Mouse (Mus musculus) layer of hippocampus, postnatal 25 days (tissue): ENCODE measurements around the gene Gpr108. TPM values are rescaled to one million over a fixed set of nuclear protein-coding genes. Genes with fewer than 3 reads are reported as not detected.
"Not testable (repeated sequence)": the region's sequence is repeated elsewhere in the genome, so short reads cannot be mapped to it uniquely, and the experiment has no call there.

Experiments used
- DNase-seq, 2 experiments: peaks; one replicate each; pipeline ENCODE4 v3.0.0; 2022; ENCODE audit warnings: mixed read lengths in 2 of 2, low spot score in 1 of 2; ENCODE audit errors: extremely low spot score in 1 of 2
- total RNA-seq, 2 experiments: library from RNA; stranded (reverse); gene quantifications; 2 replicates each; pipeline ENCODE4 v1.2.3; 2021

The Gpr108 gene
- 10 to 100 TPM; 20.4 to 23.3 TPM for total RNA-seq

DNA sequence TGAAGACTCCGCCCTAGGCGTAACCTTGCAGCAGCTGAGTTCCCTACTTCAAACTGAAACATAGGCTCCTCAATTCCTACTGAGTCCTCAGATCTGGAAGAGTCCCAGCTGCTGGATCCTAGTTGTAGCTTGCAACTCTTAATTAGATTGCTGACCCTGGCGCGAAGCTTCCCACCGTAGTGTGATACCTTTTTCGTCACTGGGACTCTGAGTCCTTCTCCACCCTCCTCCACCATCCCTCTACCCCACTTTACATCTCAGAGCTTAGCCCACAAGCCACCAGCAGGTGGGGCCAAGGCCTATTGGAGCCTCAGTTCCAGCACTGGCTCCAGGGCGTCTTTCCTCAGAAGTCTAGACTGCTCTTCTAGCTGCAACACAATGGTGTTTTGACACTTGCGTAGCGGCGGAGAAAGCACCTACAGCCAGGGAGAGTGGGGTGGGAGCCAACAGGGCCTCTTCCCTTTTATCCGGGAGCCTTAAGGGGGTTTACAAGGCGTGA, at the start of gene Gpr108:
TSS of gene Gpr108 (minus strand) at position 246 of the 499 bp plus-strand sequence.
- peak; percentile 66 to 73 for DNase-seq

GRCm38 (mm10) chr17:57297040-57297439, 48.8 kb upstream of the Gpr108 start:
- DNase-seq: no peak

- no peak for DNase-seq
Observed at GRCm38 (mm10) chr17:57295935-57296334, 47.7 kb upstream of the Gpr108 start.

DNA sequence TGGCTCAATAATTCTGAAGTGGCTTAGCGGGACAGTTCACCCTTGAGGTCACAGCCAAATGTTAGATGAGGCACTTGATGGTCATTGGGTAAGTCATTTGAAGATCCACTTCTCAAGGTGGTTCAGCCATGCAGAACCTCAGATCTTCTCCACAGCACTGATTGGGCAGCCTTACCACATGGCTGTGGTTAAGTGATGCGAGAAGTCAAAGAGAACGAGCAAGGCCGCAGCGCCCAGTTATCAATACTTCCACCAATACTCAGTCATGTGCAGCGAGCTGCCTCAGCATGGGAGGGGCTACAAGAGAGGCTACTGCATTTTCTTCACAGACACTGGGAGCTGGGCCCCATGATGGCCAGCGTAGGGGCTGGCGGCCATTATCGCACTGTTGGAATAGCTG, 44.7 kb upstream of the Gpr108 start:
- DNase-seq: no peak

- DNase-seq: no peak
Observed at GRCm38 (mm10) chr17:57292302-57292701, 44.1 kb upstream of the Gpr108 start.

DNA sequence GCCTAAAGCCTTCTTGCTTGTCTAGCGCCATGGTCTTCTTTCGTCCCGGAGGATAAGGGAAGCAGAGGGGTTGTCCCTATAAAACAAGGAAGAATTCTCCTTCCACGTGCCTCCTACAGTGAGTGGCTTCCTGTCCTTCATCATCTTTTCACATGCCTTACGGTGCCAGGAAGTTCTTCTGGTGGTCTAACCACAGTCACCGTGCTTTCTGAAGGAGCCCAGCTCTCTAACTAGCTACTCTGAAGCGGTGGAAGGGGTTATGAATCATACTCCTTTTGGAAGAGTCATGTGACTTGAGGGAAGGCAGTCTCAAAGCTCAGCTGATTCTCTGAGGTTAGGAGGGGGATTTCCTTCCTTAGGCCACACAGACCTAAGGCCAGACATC, 42.4 kb upstream of the Gpr108 start:
- DNase-seq: no peak

- DNase-seq: no peak
Observed at GRCm38 (mm10) chr17:57290001-57290670, 41.9 kb upstream of the Gpr108 start.

DNA sequence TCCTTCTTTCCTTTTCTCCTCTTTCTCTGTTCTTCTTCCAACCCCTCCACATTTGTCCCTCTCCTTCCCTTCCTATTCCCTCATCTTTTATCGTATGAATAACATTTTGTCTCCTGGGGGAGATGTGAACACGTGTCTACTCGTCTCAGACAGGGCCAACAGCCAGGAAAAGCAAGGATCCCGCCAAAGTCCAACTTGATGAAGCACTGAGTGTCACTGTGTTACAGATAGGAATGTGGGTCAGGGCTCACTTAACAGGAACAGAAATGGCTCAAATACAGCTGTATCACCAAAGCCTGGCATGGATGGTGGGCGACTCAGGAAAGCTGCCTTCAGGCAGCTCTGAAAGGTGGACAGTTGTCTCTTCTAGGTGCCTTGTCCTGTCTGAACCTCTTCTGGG, 41.0 kb upstream of the Gpr108 start:
- no peak for DNase-seq

- no peak for DNase-seq
Observed at GRCm38 (mm10) chr17:57286718-57287355, 38.6 kb upstream of the Gpr108 start.

DNA sequence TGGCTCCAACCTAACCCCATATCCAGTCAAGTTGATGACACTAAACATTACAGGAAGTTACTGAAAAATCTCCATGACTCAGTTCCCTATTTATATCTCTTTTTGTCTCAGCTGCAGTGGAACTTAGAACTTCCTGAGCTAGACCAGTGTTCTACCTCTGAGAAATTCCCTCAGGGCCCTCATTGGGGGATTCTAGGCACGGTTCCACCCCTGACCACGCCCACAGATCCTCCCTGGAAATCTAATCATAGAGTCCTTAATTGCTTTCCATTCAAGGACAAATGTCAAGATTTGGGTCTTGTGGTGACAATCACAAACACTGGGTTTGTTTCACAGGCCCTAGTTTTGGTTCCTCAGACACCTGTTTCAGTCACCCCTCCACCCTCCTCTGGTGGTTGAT, 36.8 kb upstream of the Gpr108 start:
- DNase-seq: no peak

DNA sequence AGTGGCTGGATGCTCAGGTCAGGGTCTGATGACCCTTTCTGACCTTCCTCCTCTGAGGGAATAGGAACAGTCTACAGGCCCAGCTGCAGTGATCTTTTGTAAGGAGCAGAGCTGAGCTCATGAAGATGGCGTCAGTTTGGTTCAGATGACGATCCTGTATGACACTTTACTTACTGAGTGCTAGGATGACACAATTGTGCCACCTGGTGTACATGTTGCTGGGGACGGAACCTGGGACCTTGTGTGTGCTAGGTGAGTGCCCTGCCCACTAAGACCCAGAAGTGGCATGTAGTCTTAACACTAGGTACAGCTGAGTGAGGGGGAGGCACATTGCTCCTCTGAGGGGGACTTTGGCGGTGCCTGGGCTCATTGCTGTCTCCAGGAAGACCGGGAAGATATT, 35.7 kb upstream of the Gpr108 start:
- no peak for DNase-seq

- DNase-seq: no peak
Observed at GRCm38 (mm10) chr17:57280411-57280810, 32.2 kb upstream of the Gpr108 start.

DNA sequence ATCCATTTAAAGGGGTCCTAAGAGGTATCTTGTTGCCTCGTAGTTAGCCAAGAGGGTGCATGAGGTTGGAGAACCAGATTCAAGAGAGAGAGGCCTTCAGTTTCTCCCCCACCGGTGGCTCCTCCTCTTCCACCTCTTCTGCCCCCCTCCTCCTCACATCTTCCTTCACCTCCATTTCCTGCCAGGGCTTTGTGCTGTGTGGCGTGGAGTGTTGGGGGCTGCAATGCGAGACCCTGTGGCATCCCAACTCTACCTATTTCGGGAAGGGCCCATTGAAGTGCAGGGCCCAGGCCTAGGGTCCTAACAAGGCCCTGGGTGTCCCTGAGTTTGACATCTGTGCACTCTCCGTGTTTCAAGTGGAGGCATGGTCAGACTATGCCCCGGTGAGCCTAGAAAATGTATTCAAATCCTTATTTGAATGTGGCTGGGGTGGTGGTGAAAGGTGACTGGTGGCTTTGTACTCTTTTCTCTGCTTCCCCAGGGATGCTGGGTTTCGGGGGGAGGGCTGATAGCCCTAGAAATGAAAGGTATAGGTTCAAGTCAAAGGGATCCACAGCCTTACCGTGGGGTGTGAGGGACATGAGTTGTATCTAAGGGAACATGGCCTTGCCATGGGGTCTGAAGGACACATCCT, 31.5 kb upstream of the Gpr108 start:
- no peak for DNase-seq

GRCm38 (mm10) chr17:57278943-57279590, 30.8 kb upstream of the Gpr108 start, which contains the start of gene Vav1:
Gene Vav1 (plus strand): TSS chr17:57279100.
- DNase-seq: no peak

DNA sequence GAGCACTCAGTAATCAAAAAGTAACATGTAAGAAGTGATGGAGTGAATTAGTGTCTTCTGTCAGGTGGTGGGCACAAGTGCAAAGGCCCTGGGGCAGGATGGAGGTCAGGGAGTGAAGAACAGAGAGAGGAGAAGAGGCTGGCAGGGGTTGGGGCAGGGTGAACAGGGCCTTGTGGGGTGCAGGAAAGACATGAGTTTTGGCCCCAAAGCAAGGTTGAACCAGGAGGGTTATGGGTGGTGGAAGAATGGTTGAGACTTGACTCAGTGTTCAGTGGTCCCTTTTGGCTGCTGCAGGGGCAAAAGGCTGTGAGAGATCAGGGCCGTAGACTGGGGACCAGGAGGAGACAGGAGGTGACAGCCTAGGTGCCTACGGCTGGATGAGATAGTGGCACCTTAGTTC, 30.3 kb upstream of the Gpr108 start:
- DNase-seq: no peak

DNA sequence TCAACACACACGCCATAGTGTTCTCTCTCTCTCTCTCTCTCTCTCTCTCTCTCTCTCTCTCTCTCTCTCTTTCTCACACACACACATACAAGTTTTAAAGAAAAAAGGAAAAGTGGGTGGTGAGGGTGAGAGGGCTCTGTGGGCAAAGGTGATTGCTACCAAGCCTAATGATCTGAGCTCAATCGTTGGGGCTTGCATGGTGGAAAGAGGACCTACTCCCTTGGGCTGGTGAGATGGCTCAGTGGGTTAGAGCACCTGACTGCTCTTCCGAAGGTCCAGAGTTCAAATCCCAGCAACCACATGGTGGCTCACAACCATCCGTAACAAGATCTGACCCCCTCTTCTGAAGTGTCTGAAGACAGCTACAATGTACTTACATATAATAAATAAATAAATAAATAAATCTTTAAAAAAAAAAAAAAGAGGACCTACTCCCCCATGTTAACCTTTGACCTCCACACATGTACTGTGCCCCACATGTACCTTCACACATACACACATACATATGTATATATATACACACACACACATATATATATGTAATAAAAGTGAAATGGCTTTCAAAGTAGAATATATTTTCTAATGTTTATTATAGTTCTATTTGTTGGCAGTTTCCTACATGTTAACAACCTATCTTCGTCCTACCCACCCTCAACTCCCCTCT, 29.5 kb upstream of the Gpr108 start:
- not testable (repeated sequence) for DNase-seq

DNA sequence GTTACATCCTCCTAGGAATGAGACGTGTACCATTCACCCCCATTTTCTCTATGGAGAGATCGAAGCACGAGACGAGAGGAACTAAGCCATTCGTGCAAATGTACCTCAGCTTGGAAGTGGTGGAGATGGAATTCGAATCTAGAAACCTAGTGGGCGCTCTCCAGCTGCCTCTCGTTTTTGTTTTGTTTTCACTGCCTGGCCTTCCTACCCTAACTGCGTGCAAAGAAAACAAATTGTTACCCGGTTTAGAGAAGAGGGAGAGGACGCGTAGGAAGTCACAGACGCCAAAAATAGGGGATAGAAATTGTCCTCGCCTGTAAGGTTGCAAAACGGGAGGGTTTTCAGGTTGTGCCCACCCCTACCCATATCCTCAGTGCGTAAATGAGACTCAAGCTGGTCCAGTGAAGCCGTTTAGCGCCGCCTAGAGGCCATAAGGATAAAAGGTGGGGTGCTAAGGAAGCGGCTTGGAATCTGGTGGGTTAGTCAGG, 28.4 kb upstream of the Gpr108 start:
- peak; percentile 45 to 63 for DNase-seq

- DNase-seq: no peak
Observed at GRCm38 (mm10) chr17:57275997-57276351, 27.7 kb upstream of the Gpr108 start.

- peak; percentile 30 to 41 for DNase-seq
Observed at GRCm38 (mm10) chr17:57275111-57275996, 27.1 kb upstream of the Gpr108 start.
